Mouse (Mus musculus) hindbrain, embryonic 13.5 days (tissue): Measurements from ENCODE around the gene Fam53b. TPM values are rescaled to one million over a fixed set of nuclear protein-coding genes. Genes with fewer than 3 reads are reported as not detected.

Experiments
- ATAC-seq: fragments of 200-750 bp; cut with Nextera tagmentation; 2 replicates; pipeline ENCODE4 v1.8.0; 2017; ENCODE audit warnings: moderate TSS enrichment; ENCODE audit not compliant: low FRiP score
- H3K27ac ChIP-seq: fragments of 300-500 bp; sonication (generic); 2 replicates; pipeline ENCODE4 v1.5.1; 2015; ENCODE audit warnings: inconsistent platforms, mild to moderate bottlenecking, moderate library complexity
- H3K27me3 ChIP-seq: fragments of 300-500 bp; sonication (generic); 2 replicates; pipeline ENCODE4 v1.6.1; 2015; ENCODE audit warnings: mild to moderate bottlenecking, inconsistent platforms
- H3K36me3 ChIP-seq: fragments of 300-500 bp; sonication (generic); 2 replicates; pipeline ENCODE4 v1.6.1; 2015; ENCODE audit warnings: mild to moderate bottlenecking, inconsistent platforms
- H3K4me1 ChIP-seq: fragments of 300-500 bp; sonication (generic); replicated peaks from 2 replicates; pipeline ENCODE4 v1.6.1; 2015; ENCODE audit warnings: inconsistent platforms
- H3K4me2 ChIP-seq: fragments of 300-500 bp; sonication (generic); 2 replicates; pipeline ENCODE4 v1.6.1; 2015; ENCODE audit warnings: inconsistent platforms, mild to moderate bottlenecking, moderate library complexity
- H3K4me3 ChIP-seq: fragments of 300-500 bp; sonication (generic); 2 replicates; pipeline ENCODE4 v1.5.1; 2015; ENCODE audit warnings: mild to moderate bottlenecking, inconsistent platforms
- H3K9ac ChIP-seq: fragments of 300-500 bp; sonication (generic); 2 replicates; pipeline ENCODE4 v1.6.1; 2015; ENCODE audit warnings: mild to moderate bottlenecking, inconsistent platforms
- H3K9me3 ChIP-seq: fragments of 300-500 bp; sonication (generic); 2 replicates; pipeline ENCODE4 v1.6.1; 2016; ENCODE audit warnings: inconsistent platforms
- WGBS: fragments of 180-500 bp; shearing (Covaris S2); methylation state at CpG from one replicate; pipeline ENCODE4 v1.1.7; 2015; 5-methylcytosine and 5-hydroxymethylcytosine counted together
- polyA plus RNA-seq: library from polyadenylated mRNA; unstranded; fragments of >200 nt; fragmentation: Nextera tagmentation; extraction: Ambion mirVana; gene quantifications from 2 replicates; pipeline ENCODE4 v1.2.1, GENCODE M21; 2015

The Fam53b gene
- 16.9 and 19.3 TPM in 2 replicates for polyA plus RNA-seq

GRCm38 (mm10) chr7:132813416-132814088, at the start of gene Fam53b:
Gene Fam53b, minus strand, starts transcription at chr7:132813886.
- Histone ChIP-seq H3K9ac (peak within 1 kb of the TSS; percentile 84), H3K27ac (peak within 1 kb of the TSS; percentile 90), H3K27me3 (no peaks in the 10 kb centered on the region), H3K4me2 (peak within 1 kb of the TSS; percentile 94), H3K4me1 (peaks cover 48% of the 10 kb centered on the region), H3K9me3 (no peaks in the 10 kb centered on the region), H3K36me3 (no peaks in the 10 kb centered on the region), H3K4me3 (peak within 1 kb of the TSS; percentile 69)
- ATAC-seq = peak; percentile 65
- under 1% methylated on average over 84 of the region's 85 CpGs for WGBS

- WGBS = under 1% methylated on average over 53 of the region's 53 CpGs
- ATAC-seq = peak; percentile 97
- no peaks in the 10 kb centered on the region for H3K36me3 ChIP-seq
- peak within 1 kb of the TSS; percentile 90 for H3K9ac ChIP-seq
- peak within 1 kb of the TSS; percentile 87 for H3K4me2 ChIP-seq
- no peaks in the 10 kb centered on the region for H3K9me3 ChIP-seq
- H3K27me3 ChIP-seq = no peaks in the 10 kb centered on the region
- H3K4me1 ChIP-seq = peaks cover 23% of the 10 kb centered on the region
- peak within 1 kb of the TSS; percentile 87 for H3K4me3 ChIP-seq
- peak within 1 kb of the TSS; percentile 85 for H3K27ac ChIP-seq
Observed at GRCm38 (mm10) chr7:132859042-132859958, 45.6 kb upstream of the Fam53b start, which contains the start of gene Abraxas2. Gene Abraxas2, plus strand, starts transcription at chr7:132859225.

GRCm38 (mm10) chr7:132858043-132858608, 44.4 kb upstream of the Fam53b start:
- H3K36me3 ChIP-seq = no peaks in the 10 kb centered on the region
- 77% methylated on average over 5 of the region's 5 CpGs for WGBS
- H3K4me1 ChIP-seq = peaks cover 23% of the 10 kb centered on the region
- no peak overlapping the region for H3K4me2 ChIP-seq
- H3K9ac ChIP-seq = no peak overlapping the region
- ATAC-seq = no peak
- H3K27ac ChIP-seq = no peak overlapping the region
- H3K27me3 ChIP-seq = no peaks in the 10 kb centered on the region
- no peaks in the 10 kb centered on the region for H3K9me3 ChIP-seq
- no peak overlapping the region for H3K4me3 ChIP-seq

GRCm38 (mm10) chr7:132856083-132856482, 42.4 kb upstream of the Fam53b start:
- Histone ChIP-seq H3K36me3 (no peaks in the 10 kb centered on the region), H3K4me3 (no peak overlapping the region), H3K4me1 (peaks cover 26% of the 10 kb centered on the region), H3K4me2 (no peak overlapping the region), H3K9me3 (no peaks in the 10 kb centered on the region), H3K9ac (no peak overlapping the region), H3K27ac (no peak overlapping the region), H3K27me3 (no peaks in the 10 kb centered on the region)
- WGBS = 81% methylated on average over 1 of the region's 1 CpGs
- ATAC-seq = no peak

GRCm38 (mm10) chr7:132853946-132854345, 40.3 kb upstream of the Fam53b start:
- no peak overlapping the region for H3K27ac ChIP-seq
- H3K27me3 ChIP-seq = no peaks in the 10 kb centered on the region
- no peak for ATAC-seq
- H3K4me1 ChIP-seq = peaks cover 18% of the 10 kb centered on the region
- H3K9me3 ChIP-seq = no peaks in the 10 kb centered on the region
- H3K4me2 ChIP-seq = no peak overlapping the region
- WGBS = 75% methylated on average over 4 of the region's 4 CpGs
- peaks cover 14% of the 10 kb centered on the region for H3K36me3 ChIP-seq
- H3K4me3 ChIP-seq = no peak overlapping the region
- no peak overlapping the region for H3K9ac ChIP-seq

- Histone ChIP-seq H3K4me1 (peaks cover 14% of the 10 kb centered on the region), H3K27ac (peak overlapping the region; percentile 97), H3K4me2 (no peak overlapping the region), H3K27me3 (no peaks in the 10 kb centered on the region), H3K4me3 (no peak overlapping the region), H3K9me3 (no peaks in the 10 kb centered on the region), H3K9ac (no peak overlapping the region), H3K36me3 (peaks cover 20% of the 10 kb centered on the region)
- no peak for ATAC-seq
- WGBS = 85% methylated on average over 6 of the region's 6 CpGs
Observed at GRCm38 (mm10) chr7:132853361-132853760, 39.7 kb upstream of the Fam53b start.

GRCm38 (mm10) chr7:132852173-132852844, 38.6 kb upstream of the Fam53b start, which contains the start of gene Eef1akmt2:
Gene Eef1akmt2, minus strand, starts transcription at chr7:132852673.
- Histone ChIP-seq H3K27ac (peak within 1 kb of the TSS; percentile 97), H3K9ac (peak within 1 kb of the TSS; percentile 85), H3K27me3 (no peaks in the 10 kb centered on the region), H3K4me2 (peak within 1 kb of the TSS; percentile 68), H3K4me3 (peak within 1 kb of the TSS; percentile 67), H3K9me3 (no peaks in the 10 kb centered on the region), H3K36me3 (peaks cover 31% of the 10 kb centered on the region), H3K4me1 (peaks cover 14% of the 10 kb centered on the region)
- peak; percentile 96 for ATAC-seq
- under 1% methylated on average over 37 of the region's 37 CpGs for WGBS

- Histone ChIP-seq H3K4me1 (no peaks in the 10 kb centered on the region), H3K9ac (no peak overlapping the region), H3K27me3 (no peaks in the 10 kb centered on the region), H3K36me3 (peaks cover 44% of the 10 kb centered on the region), H3K4me3 (no peak overlapping the region), H3K4me2 (no peak overlapping the region), H3K27ac (no peak overlapping the region), H3K9me3 (no peaks in the 10 kb centered on the region)
- no peak for ATAC-seq
- 92% methylated on average over 3 of the region's 3 CpGs for WGBS
Observed at GRCm38 (mm10) chr7:132843152-132843551, 29.5 kb upstream of the Fam53b start.

- Histone ChIP-seq H3K36me3 (peaks cover 40% of the 10 kb centered on the region), H3K27me3 (no peaks in the 10 kb centered on the region), H3K9ac (no peak overlapping the region), H3K27ac (no peak overlapping the region), H3K9me3 (no peaks in the 10 kb centered on the region), H3K4me3 (no peak overlapping the region), H3K4me1 (no peaks in the 10 kb centered on the region), H3K4me2 (no peak overlapping the region)
- ATAC-seq = no peak
- 96% methylated on average over 1 of the region's 1 CpGs for WGBS
Observed at GRCm38 (mm10) chr7:132842455-132842854, 28.8 kb upstream of the Fam53b start.

GRCm38 (mm10) chr7:132841287-132841686, 27.6 kb upstream of the Fam53b start:
- Histone ChIP-seq H3K9ac (no peak overlapping the region), H3K27me3 (no peaks in the 10 kb centered on the region), H3K9me3 (no peaks in the 10 kb centered on the region), H3K36me3 (peaks cover 40% of the 10 kb centered on the region), H3K4me2 (no peak overlapping the region), H3K4me3 (no peak overlapping the region), H3K4me1 (no peaks in the 10 kb centered on the region), H3K27ac (no peak overlapping the region)
- no peak for ATAC-seq
- 60% methylated on average over 5 of the region's 5 CpGs for WGBS

- Histone ChIP-seq H3K36me3 (peaks cover 50% of the 10 kb centered on the region), H3K27me3 (no peaks in the 10 kb centered on the region), H3K9ac (no peak overlapping the region), H3K4me3 (no peak overlapping the region), H3K4me1 (no peaks in the 10 kb centered on the region), H3K27ac (no peak overlapping the region), H3K4me2 (no peak overlapping the region), H3K9me3 (no peaks in the 10 kb centered on the region)
- ATAC-seq = no peak
- WGBS = 85% methylated on average over 4 of the region's 4 CpGs
Observed at GRCm38 (mm10) chr7:132830955-132831354, 17.3 kb upstream of the Fam53b start.
